Mouse (Mus musculus) cerebellum, adult 11 months (tissue): ENCODE measurements at regions not wholly inside any gene's neighbourhood (a gene's known extent, or its start where the extent isn't known, plus 50 kb on each side); places are given as distances from the start of the nearest gene placed in this dataset.
A peak's percentile ranks its signal among the peaks of the same experiment; 100 is the strongest.

Source experiments
- DNase-seq: peaks from one replicate; pipeline ENCODE4 v3.0.0; 2022

DNA sequence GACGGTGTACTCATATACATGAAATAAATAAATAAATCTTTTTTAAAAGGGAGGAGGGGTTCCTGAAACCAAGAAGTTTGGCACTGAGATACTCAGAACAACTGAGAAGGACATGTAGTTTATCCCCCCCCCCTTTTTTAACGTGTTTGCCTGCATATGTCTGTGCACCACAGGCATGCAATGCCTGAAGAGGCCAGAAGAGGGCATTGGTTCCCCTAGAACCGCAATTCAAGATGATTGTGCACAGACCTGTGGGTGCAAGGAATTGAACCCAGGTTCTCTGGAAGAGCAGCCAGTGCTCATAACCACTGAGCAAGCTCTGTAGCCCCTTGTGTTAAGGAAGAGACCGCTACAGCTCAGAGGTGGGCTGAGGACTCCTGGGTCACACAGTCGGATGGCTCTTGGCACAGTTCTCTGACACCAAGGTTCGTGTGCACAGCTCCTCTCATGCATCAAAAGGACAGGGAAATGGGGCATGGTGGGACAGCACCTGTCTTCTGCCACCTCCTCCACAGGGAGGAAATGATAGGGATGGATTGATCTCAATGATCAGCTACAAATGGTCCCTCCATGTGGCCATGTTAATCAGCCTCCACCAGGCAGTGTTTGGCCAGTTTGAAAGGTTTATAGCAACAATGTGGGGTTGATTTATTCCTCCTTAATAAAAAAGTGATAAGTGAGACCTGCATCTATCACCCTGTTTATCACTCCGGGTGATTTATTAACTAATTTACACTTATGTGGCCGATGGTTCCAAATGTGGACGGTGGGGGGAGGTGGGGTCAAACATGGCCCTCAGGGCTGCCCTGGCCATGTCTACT is 58.5 kb upstream of the Top1 start:
- DNase-seq: no peak

GRCm38 (mm10) chr2:160588401-160588800 is 57.3 kb upstream of the Top1 start:
- no peak for DNase-seq

GRCm38 (mm10) chr2:160590209-160590910 is 55.3 kb upstream of the Top1 start:
- no peak for DNase-seq

GRCm38 (mm10) chr2:160591446-160592180 is 54.1 kb upstream of the Top1 start:
- DNase-seq: no peak

DNA sequence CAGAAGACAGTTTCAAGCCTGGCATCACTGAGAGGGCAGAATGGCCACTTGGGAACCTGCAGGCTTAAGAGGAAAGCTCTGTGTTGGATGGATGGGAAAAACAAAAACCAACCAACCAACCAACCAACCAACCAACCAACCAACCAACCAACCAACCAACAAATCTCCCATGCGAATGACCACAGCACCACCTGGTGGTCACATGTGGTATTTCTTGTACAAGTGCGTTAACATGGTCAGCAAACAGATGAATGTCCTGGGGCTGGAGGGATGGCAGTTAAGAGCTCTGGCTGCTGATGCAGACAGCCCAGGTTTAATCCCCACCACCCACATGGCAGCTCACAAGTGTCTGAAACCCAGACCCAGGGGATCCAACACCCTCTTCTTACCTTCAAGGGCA is 52.7 kb upstream of the Top1 start:
- DNase-seq: peak; percentile 50
